Mouse (Mus musculus): Measurements from ENCODE around the gene Dhx15.

- TF ChIP-seq CTCF (IDR thresholded peaks at IDR 0.05), result peak; percentile 6; the same call in 1 of the 2 replicates
- TF ChIP-seq EP300 (IDR thresholded peaks at IDR 0.05), result no peak
Measured at GRCm38 (mm10) chr5:52189664-52190365, 499 bp downstream of the Dhx15 start.

All from lung, postnatal 0 days (tissue).